Mouse (Mus musculus) lung, embryonic 14.5 days (tissue): ENCODE results near the gene Rhobtb1. TPM values are rescaled to one million over a fixed set of nuclear protein-coding genes. Genes with fewer than 3 reads are reported as not detected.

Source experiments
- ATAC-seq: fragments of 200-750 bp; cut with Nextera tagmentation; 2 replicates; pipeline ENCODE4 v1.8.0; 2017; ENCODE audit warnings: mild to moderate bottlenecking, moderate TSS enrichment, moderate library complexity; ENCODE audit not compliant: insufficient read depth
- DNase-seq: peaks from one replicate; pipeline ENCODE4 v3.0.0-alpha.2; 2015
- H3K27ac ChIP-seq: fragments of 300-500 bp; sonication (generic); 2 replicates; pipeline ENCODE4 v1.5.1; 2014; ENCODE audit warnings: low read depth, mild to moderate bottlenecking, moderate library complexity
- H3K27me3 ChIP-seq: fragments of 300-500 bp; sonication (generic); 2 replicates; pipeline ENCODE4 v1.6.1; 2014; ENCODE audit warnings: low read length, control low read depth; ENCODE audit not compliant: insufficient read depth
- H3K36me3 ChIP-seq: fragments of 300-500 bp; sonication (generic); 2 replicates; pipeline ENCODE4 v1.6.1; 2014; ENCODE audit warnings: control low read depth; ENCODE audit not compliant: insufficient read depth
- H3K4me1 ChIP-seq: fragments of 300-500 bp; sonication (generic); 2 replicates; pipeline ENCODE4 v1.6.1; 2014; ENCODE audit warnings: antibody characterized with exemption, control low read depth; ENCODE audit not compliant: insufficient read depth
- H3K4me2 ChIP-seq: fragments of 300-500 bp; sonication (generic); 2 replicates; pipeline ENCODE4 v1.6.1; 2014; ENCODE audit warnings: mild to moderate bottlenecking
- H3K4me3 ChIP-seq: fragments of 300-500 bp; sonication (generic); 2 replicates; pipeline ENCODE4 v1.5.1; 2014; ENCODE audit warnings: low read depth, low read length
- H3K9ac ChIP-seq: fragments of 300-500 bp; sonication (generic); 2 replicates; pipeline ENCODE4 v1.6.1; 2014
- H3K9me3 ChIP-seq: fragments of 300-500 bp; sonication (generic); 2 replicates; pipeline ENCODE4 v1.6.1; 2016; ENCODE audit warnings: low read depth, low read length, control low read depth
- CTCF ChIP-seq: IDR thresholded peaks from 2 replicates; pipeline ENCODE4 v1.5.1; 2016; ENCODE audit warnings: antibody characterized with exemption, low read depth
- WGBS: fragments of 180-500 bp; shearing (Covaris S2); extraction: QIAGEN DNeasy Blood & Tissue Kit; methylation state at CpG from one replicate; pipeline ENCODE4 v1.1.7; 2014; 5-methylcytosine and 5-hydroxymethylcytosine counted together
- polyA plus RNA-seq: library from polyadenylated mRNA; unstranded; fragments of >200 nt; fragmentation: Nextera tagmentation; extraction: Ambion mirVana; gene quantifications from 2 replicates; pipeline ENCODE4 v1.2.1, GENCODE M21; 2014

Gene Rhobtb1
- polyA plus RNA-seq, 1 experiment from 2014 or later: 19.4 TPM

- H3K4me3 ChIP-seq: no peak overlapping the region
- H3K4me1 ChIP-seq: no peaks in the 10 kb centered on the region
- H3K27me3 ChIP-seq: no peaks in the 10 kb centered on the region
- H3K27ac ChIP-seq: no peak overlapping the region
- H3K4me2 ChIP-seq: no peak overlapping the region
- ATAC-seq (no peak), DNase-seq (no peak)
- WGBS: 84% methylated on average over 6 of the region's 6 CpGs
- TF ChIP-seq CTCF: no peak
- peaks cover 24% of the 10 kb centered on the region; the same call in 1 of the 2 replicates for H3K36me3 ChIP-seq
- no peak overlapping the region for H3K9ac ChIP-seq
- H3K9me3 ChIP-seq: no peaks in the 10 kb centered on the region
Measured at GRCm38 (mm10) chr10:69288720-69289119, 137.5 kb downstream of the Rhobtb1 start.

GRCm38 (mm10) chr10:69290736-69291135 lies 139.5 kb downstream of the Rhobtb1 start:
- no peak overlapping the region for H3K9ac ChIP-seq
- no peaks in the 10 kb centered on the region for H3K4me1 ChIP-seq
- no peaks in the 10 kb centered on the region for H3K27me3 ChIP-seq
- WGBS: 90% methylated on average over 8 of the region's 8 CpGs
- no peaks in the 10 kb centered on the region for H3K9me3 ChIP-seq
- ATAC-seq: no peak
- no peak overlapping the region for H3K27ac ChIP-seq
- DNase-seq: no peak
- peaks cover 15% of the 10 kb centered on the region; the same call in 1 of the 2 replicates for H3K36me3 ChIP-seq
- no peak overlapping the region for H3K4me2 ChIP-seq
- H3K4me3 ChIP-seq: no peak overlapping the region
- no peak for TF ChIP-seq CTCF

GRCm38 (mm10) chr10:69295919-69296318 lies 144.7 kb downstream of the Rhobtb1 start:
- no peak overlapping the region for H3K27ac ChIP-seq
- no peaks in the 10 kb centered on the region for H3K9me3 ChIP-seq
- 76% methylated on average over 9 of the region's 9 CpGs for whole genome bisulfite sequencing

GRCm38 (mm10) chr10:69299985-69300384 lies 148.8 kb downstream of the Rhobtb1 start:
- H3K4me3 ChIP-seq: no peak overlapping the region
- H3K9ac ChIP-seq: no peak overlapping the region
- H3K9me3 ChIP-seq: no peaks in the 10 kb centered on the region
- H3K4me1 ChIP-seq: no peaks in the 10 kb centered on the region
- H3K4me2 ChIP-seq: no peak overlapping the region
- no peaks in the 10 kb centered on the region for H3K27me3 ChIP-seq
- ATAC-seq: no peak
- no peak for TF ChIP-seq CTCF
- H3K36me3 ChIP-seq: no peaks in the 10 kb centered on the region
- DNase-seq: no peak
- no peak overlapping the region for H3K27ac ChIP-seq
- 85% methylated on average over 7 of the region's 7 CpGs for whole genome bisulfite sequencing

More at GRCm38 (mm10) chr10:69295919-69296318, 144.7 kb downstream of the Rhobtb1 start:
- TF ChIP-seq CTCF: no peak
- DNase-seq (no peak), ATAC-seq (no peak)
- Histone ChIP-seq H3K4me3 (no peak overlapping the region), H3K4me1 (no peaks in the 10 kb centered on the region), H3K36me3 (no peaks in the 10 kb centered on the region), H3K9ac (no peak overlapping the region), H3K27me3 (no peaks in the 10 kb centered on the region), H3K4me2 (no peak overlapping the region)

- no peak overlapping the region for H3K4me3 ChIP-seq
- TF ChIP-seq CTCF: no peak
- H3K9me3 ChIP-seq: no peaks in the 10 kb centered on the region
- ATAC-seq: no peak
- no peak for DNase-seq
- H3K27ac ChIP-seq: no peak overlapping the region
- no peaks in the 10 kb centered on the region for H3K4me1 ChIP-seq
- H3K9ac ChIP-seq: no peak overlapping the region
- H3K27me3 ChIP-seq: no peaks in the 10 kb centered on the region
- H3K4me2 ChIP-seq: no peak overlapping the region
- 68% methylated on average over 3 of the region's 3 CpGs for WGBS
- no peaks in the 10 kb centered on the region for H3K36me3 ChIP-seq
Measured at GRCm38 (mm10) chr10:69302667-69303066, 151.4 kb downstream of the Rhobtb1 start.

- H3K27me3 ChIP-seq: no peaks in the 10 kb centered on the region
- DNase-seq: no peak
- WGBS: 80% methylated on average over 3 of the region's 3 CpGs
- no peaks in the 10 kb centered on the region for H3K4me1 ChIP-seq
- ATAC-seq: no peak
- no peak overlapping the region for H3K4me2 ChIP-seq
- no peak overlapping the region for H3K9ac ChIP-seq
- H3K27ac ChIP-seq: no peak overlapping the region
- no peaks in the 10 kb centered on the region for H3K9me3 ChIP-seq
- no peak overlapping the region for H3K4me3 ChIP-seq
- TF ChIP-seq CTCF: no peak
- H3K36me3 ChIP-seq: no peaks in the 10 kb centered on the region
Measured at GRCm38 (mm10) chr10:69304819-69305218, 153.6 kb downstream of the Rhobtb1 start.

- Histone ChIP-seq H3K27ac (0 out of 2 replicates have a peak overlapping the region, but pooled peaks have one; percentile 26), H3K4me3 (no peak overlapping the region), H3K4me1 (no peaks in the 10 kb centered on the region), H3K27me3 (no peaks in the 10 kb centered on the region), H3K9ac (no peak overlapping the region), H3K36me3 (no peaks in the 10 kb centered on the region), H3K9me3 (no peaks in the 10 kb centered on the region), H3K4me2 (no peak overlapping the region)
- TF ChIP-seq CTCF: no peak
- WGBS: 22% methylated on average over 7 of the region's 7 CpGs
- DNase-seq (peak; percentile 23), ATAC-seq (peak; percentile 35; the same call in 1 of the 2 replicates)
Measured at GRCm38 (mm10) chr10:69305600-69305999, 154.4 kb downstream of the Rhobtb1 start.

- Histone ChIP-seq H3K9me3 (no peaks in the 10 kb centered on the region), H3K4me3 (no peak overlapping the region), H3K4me2 (no peak overlapping the region), H3K4me1 (no peaks in the 10 kb centered on the region), H3K36me3 (no peaks in the 10 kb centered on the region), H3K27me3 (no peaks in the 10 kb centered on the region), H3K9ac (no peak overlapping the region), H3K27ac (no peak overlapping the region)
- ATAC-seq (no peak), DNase-seq (peak; percentile 66)
- TF ChIP-seq CTCF: peak; percentile 80
- WGBS: 40% methylated on average over 14 of the region's 14 CpGs
Measured at GRCm38 (mm10) chr10:69306205-69306604, 155.0 kb downstream of the Rhobtb1 start.
